Mouse (Mus musculus): ENCODE measurements at regions not wholly inside any gene's neighbourhood (a gene's known extent, or its start where the extent isn't known, plus 50 kb on each side); places are given as distances from the start of the nearest gene placed in this dataset.

GRCm38 (mm10) chr9:117903025-117903424 lies 137.3 kb upstream of the Azi2 start:
- Histone ChIP-seq H3K4me2 (replicated peaks; ENCODE audit: low read depth, low read length) (no peak overlapping the region), H3K9me3 (ENCODE audit: low read length) (no peaks in the 10 kb centered on the region), H3K9ac (replicated peaks; ENCODE audit: low read depth) (no peak overlapping the region), H3K27ac (ENCODE audit: low read length) (no peak overlapping the region), H3K4me3 (ENCODE audit: low read depth, low read length) (no peak overlapping the region), H3K36me3 (ENCODE audit: insufficient read depth, low read length) (no peaks in the 10 kb centered on the region), H3K4me1 (ENCODE audit: insufficient read depth, low read depth, low read length) (no peaks in the 10 kb centered on the region), H3K27me3 (replicated peaks; ENCODE audit: insufficient read depth, low read length) (no peaks in the 10 kb centered on the region)
- WGBS = 26% methylated on average over 4 of the region's 4 CpGs
- ATAC-seq (peak; percentile 68), DNase-seq (ENCODE audit: low spot score) (peak; percentile 57)
- TF ChIP-seq CTCF (IDR thresholded peaks at IDR 0.05) (peak; percentile 74), EP300 (IDR thresholded peaks at IDR 0.05) (no peak)

- Histone ChIP-seq H3K27me3 (replicated peaks; ENCODE audit: insufficient read depth, low read length) (no peaks in the 10 kb centered on the region), H3K9me3 (ENCODE audit: low read length) (no peaks in the 10 kb centered on the region), H3K9ac (replicated peaks; ENCODE audit: low read depth) (no peak overlapping the region), H3K4me2 (replicated peaks; ENCODE audit: low read depth, low read length) (no peak overlapping the region), H3K27ac (ENCODE audit: low read length) (no peak overlapping the region), H3K4me1 (ENCODE audit: insufficient read depth, low read depth, low read length) (no peaks in the 10 kb centered on the region), H3K4me3 (ENCODE audit: low read depth, low read length) (no peak overlapping the region), H3K36me3 (ENCODE audit: insufficient read depth, low read length) (no peaks in the 10 kb centered on the region)
- WGBS = 68% methylated on average over 20 of the region's 20 CpGs
- ATAC-seq (peak; percentile 37; the same call in 1 of the 2 replicates), DNase-seq (ENCODE audit: low spot score) (peak; percentile 8)
- no peak for TF ChIP-seq EP300 (IDR thresholded peaks at IDR 0.05)
- no peak for TF ChIP-seq CTCF (IDR thresholded peaks at IDR 0.05)
Observed at GRCm38 (mm10) chr9:117902239-117902939, 137.9 kb upstream of the Azi2 start.

- ATAC-seq = no peak
- Histone ChIP-seq H3K4me3 (ENCODE audit: low read depth, low read length) (no peak overlapping the region), H3K9ac (replicated peaks; ENCODE audit: low read depth) (no peak overlapping the region), H3K36me3 (ENCODE audit: insufficient read depth, low read length) (no peaks in the 10 kb centered on the region), H3K4me1 (ENCODE audit: insufficient read depth, low read depth, low read length) (no peaks in the 10 kb centered on the region), H3K4me2 (replicated peaks; ENCODE audit: low read depth, low read length) (no peak overlapping the region), H3K9me3 (ENCODE audit: low read length) (no peaks in the 10 kb centered on the region), H3K27me3 (replicated peaks; ENCODE audit: insufficient read depth, low read length) (no peaks in the 10 kb centered on the region), H3K27ac (ENCODE audit: low read length) (no peak overlapping the region)
- no peak for DNase-seq (ENCODE audit: low spot score)
- TF ChIP-seq EP300 (IDR thresholded peaks at IDR 0.05) = no peak
- no peak for TF ChIP-seq CTCF (IDR thresholded peaks at IDR 0.05)
- WGBS = 77% methylated on average over 12 of the region's 12 CpGs
Observed at GRCm38 (mm10) chr9:117900631-117901030, 139.7 kb upstream of the Azi2 start.

- DNase-seq (ENCODE audit: low spot score) = peak; percentile 25
- H3K4me3 ChIP-seq (ENCODE audit: low read depth, low read length) = no peak overlapping the region
Observed at GRCm38 (mm10) chr9:117896517-117896916, 143.8 kb upstream of the Azi2 start.

GRCm38 (mm10) chr9:117892601-117893000 lies 147.7 kb upstream of the Azi2 start:
- H3K27me3 ChIP-seq (replicated peaks; ENCODE audit: insufficient read depth, low read length) = no peaks in the 10 kb centered on the region
- H3K36me3 ChIP-seq (ENCODE audit: insufficient read depth, low read length) = no peaks in the 10 kb centered on the region
- H3K4me3 ChIP-seq (ENCODE audit: low read depth, low read length) = no peak overlapping the region
- H3K27ac ChIP-seq (ENCODE audit: low read length) = no peak overlapping the region
- no peak for TF ChIP-seq CTCF (IDR thresholded peaks at IDR 0.05)
- TF ChIP-seq EP300 (IDR thresholded peaks at IDR 0.05) = no peak
- no peak overlapping the region for H3K4me2 ChIP-seq (replicated peaks; ENCODE audit: low read depth, low read length)
- ATAC-seq (no peak), DNase-seq (ENCODE audit: low spot score) (no peak)
- WGBS = 63% methylated on average over 6 of the region's 6 CpGs
- no peak overlapping the region for H3K9ac ChIP-seq (replicated peaks; ENCODE audit: low read depth)
- H3K9me3 ChIP-seq (ENCODE audit: low read length) = no peaks in the 10 kb centered on the region
- no peaks in the 10 kb centered on the region for H3K4me1 ChIP-seq (ENCODE audit: insufficient read depth, low read depth, low read length)

More at GRCm38 (mm10) chr9:117896517-117896916, 143.8 kb upstream of the Azi2 start:
- TF ChIP-seq CTCF (IDR thresholded peaks at IDR 0.05) (no peak), EP300 (IDR thresholded peaks at IDR 0.05) (no peak)
- Histone ChIP-seq H3K9me3 (ENCODE audit: low read length) (no peaks in the 10 kb centered on the region), H3K36me3 (ENCODE audit: insufficient read depth, low read length) (no peaks in the 10 kb centered on the region), H3K27me3 (replicated peaks; ENCODE audit: insufficient read depth, low read length) (no peaks in the 10 kb centered on the region), H3K4me1 (ENCODE audit: insufficient read depth, low read depth, low read length) (no peaks in the 10 kb centered on the region), H3K27ac (ENCODE audit: low read length) (no peak overlapping the region), H3K9ac (replicated peaks; ENCODE audit: low read depth) (no peak overlapping the region), H3K4me2 (replicated peaks; ENCODE audit: low read depth, low read length) (no peak overlapping the region)
- WGBS = 51% methylated on average over 8 of the region's 8 CpGs
- no peak for ATAC-seq

- no peak overlapping the region for H3K4me3 ChIP-seq (ENCODE audit: low read depth, low read length)
- no peak for TF ChIP-seq CTCF (IDR thresholded peaks at IDR 0.05)
- no peak for TF ChIP-seq EP300 (IDR thresholded peaks at IDR 0.05)
- no peaks in the 10 kb centered on the region for H3K9me3 ChIP-seq (ENCODE audit: low read length)
- H3K4me1 ChIP-seq (ENCODE audit: insufficient read depth, low read depth, low read length) = peaks cover 4% of the 10 kb centered on the region; the same call in 1 of the 2 replicates
- no peak overlapping the region for H3K27ac ChIP-seq (ENCODE audit: low read length)
- DNase-seq (ENCODE audit: low spot score) = no peak
- 27% methylated on average over 8 of the region's 8 CpGs for WGBS
- ATAC-seq = 0 out of 2 replicates have a peak, but pooled peaks have one; percentile 3
- peaks cover 5% of the 10 kb centered on the region; the same call in 1 of the 2 replicates for H3K27me3 ChIP-seq (replicated peaks; ENCODE audit: insufficient read depth, low read length)
- no peak overlapping the region for H3K9ac ChIP-seq (replicated peaks; ENCODE audit: low read depth)
- peak overlapping the region; percentile 84 for H3K4me2 ChIP-seq (replicated peaks; ENCODE audit: low read depth, low read length)
- no peaks in the 10 kb centered on the region for H3K36me3 ChIP-seq (ENCODE audit: insufficient read depth, low read length)
Observed at GRCm38 (mm10) chr9:117873172-117873571, 167.1 kb upstream of the Azi2 start.

Measured in lung, postnatal 0 days (tissue).